Mouse (Mus musculus): ENCODE measurements at regions not wholly inside any gene's neighbourhood (a gene's known extent, or its start where the extent isn't known, plus 50 kb on each side); places are given as distances from the start of the nearest gene placed in this dataset.

GRCm38 (mm10) chr13:83112323-83112722 lies 391.5 kb upstream of the Mef2c start:
- no peak overlapping the region for H3K9ac ChIP-seq (ENCODE audit: low read depth, low read length)
- no peaks in the 10 kb centered on the region for H3K9me3 ChIP-seq (ENCODE audit: control insufficient read depth, low read length)
- WGBS, result 69% methylated on average over 1 of the region's 1 CpGs
- H3K4me2 ChIP-seq (ENCODE audit: low read length), result no peak overlapping the region
- H3K27me3 ChIP-seq (replicated peaks; ENCODE audit: control insufficient read depth, insufficient read depth, low read length), result no peaks in the 10 kb centered on the region
- no peak overlapping the region for H3K4me3 ChIP-seq (ENCODE audit: low read length)
- no peaks in the 10 kb centered on the region; the same call in 1 of the 2 replicates for H3K4me1 ChIP-seq (ENCODE audit: control insufficient read depth, insufficient read depth, low read depth, low read length)
- no peak overlapping the region for H3K27ac ChIP-seq (ENCODE audit: low read depth, low read length)
- no peaks in the 10 kb centered on the region for H3K36me3 ChIP-seq (ENCODE audit: control insufficient read depth, insufficient read depth, low read length)
- ATAC-seq, result no peak

- Histone ChIP-seq H3K4me1 (ENCODE audit: control insufficient read depth, insufficient read depth, low read depth, low read length) (no peaks in the 10 kb centered on the region; the same call in 1 of the 2 replicates), H3K4me3 (ENCODE audit: low read length) (no peak overlapping the region), H3K36me3 (ENCODE audit: control insufficient read depth, insufficient read depth, low read length) (no peaks in the 10 kb centered on the region), H3K9me3 (ENCODE audit: control insufficient read depth, low read length) (no peaks in the 10 kb centered on the region), H3K27me3 (replicated peaks; ENCODE audit: control insufficient read depth, insufficient read depth, low read length) (no peaks in the 10 kb centered on the region), H3K27ac (ENCODE audit: low read depth, low read length) (no peak overlapping the region), H3K9ac (ENCODE audit: low read depth, low read length) (no peak overlapping the region), H3K4me2 (ENCODE audit: low read length) (no peak overlapping the region)
- no peak for ATAC-seq
- WGBS, result 69% methylated on average over 5 of the region's 5 CpGs
Measured at GRCm38 (mm10) chr13:83112741-83113140, 391.1 kb upstream of the Mef2c start.

- H3K27me3 ChIP-seq (replicated peaks; ENCODE audit: control insufficient read depth, insufficient read depth, low read length), result no peaks in the 10 kb centered on the region
- no peak overlapping the region for H3K27ac ChIP-seq (ENCODE audit: low read depth, low read length)
- H3K4me2 ChIP-seq (ENCODE audit: low read length), result no peak overlapping the region
- no peaks in the 10 kb centered on the region for H3K36me3 ChIP-seq (ENCODE audit: control insufficient read depth, insufficient read depth, low read length)
- no peaks in the 10 kb centered on the region for H3K9me3 ChIP-seq (ENCODE audit: control insufficient read depth, low read length)
- ATAC-seq, result no peak
- no peak overlapping the region for H3K4me3 ChIP-seq (ENCODE audit: low read length)
- no peaks in the 10 kb centered on the region; the same call in 1 of the 2 replicates for H3K4me1 ChIP-seq (ENCODE audit: control insufficient read depth, insufficient read depth, low read depth, low read length)
- H3K9ac ChIP-seq (ENCODE audit: low read depth, low read length), result no peak overlapping the region
Measured at GRCm38 (mm10) chr13:83113808-83114207, 390.0 kb upstream of the Mef2c start.

GRCm38 (mm10) chr13:83114401-83114800 lies 389.4 kb upstream of the Mef2c start:
- H3K4me3 ChIP-seq (ENCODE audit: low read length), result no peak overlapping the region
- no peak overlapping the region for H3K9ac ChIP-seq (ENCODE audit: low read depth, low read length)
- no peak for ATAC-seq
- WGBS, result 91% methylated on average over 2 of the region's 2 CpGs
- no peaks in the 10 kb centered on the region for H3K9me3 ChIP-seq (ENCODE audit: control insufficient read depth, low read length)
- no peaks in the 10 kb centered on the region; the same call in 1 of the 2 replicates for H3K4me1 ChIP-seq (ENCODE audit: control insufficient read depth, insufficient read depth, low read depth, low read length)
- H3K4me2 ChIP-seq (ENCODE audit: low read length), result no peak overlapping the region
- no peaks in the 10 kb centered on the region for H3K27me3 ChIP-seq (replicated peaks; ENCODE audit: control insufficient read depth, insufficient read depth, low read length)
- no peak overlapping the region for H3K27ac ChIP-seq (ENCODE audit: low read depth, low read length)
- H3K36me3 ChIP-seq (ENCODE audit: control insufficient read depth, insufficient read depth, low read length), result no peaks in the 10 kb centered on the region

GRCm38 (mm10) chr13:83115691-83116090 lies 388.1 kb upstream of the Mef2c start:
- ATAC-seq, result no peak
- Histone ChIP-seq H3K4me2 (ENCODE audit: low read length) (no peak overlapping the region), H3K27me3 (replicated peaks; ENCODE audit: control insufficient read depth, insufficient read depth, low read length) (no peaks in the 10 kb centered on the region), H3K4me3 (ENCODE audit: low read length) (no peak overlapping the region), H3K4me1 (ENCODE audit: control insufficient read depth, insufficient read depth, low read depth, low read length) (no peaks in the 10 kb centered on the region; the same call in 1 of the 2 replicates), H3K9ac (ENCODE audit: low read depth, low read length) (no peak overlapping the region), H3K9me3 (ENCODE audit: control insufficient read depth, low read length) (no peaks in the 10 kb centered on the region), H3K27ac (ENCODE audit: low read depth, low read length) (no peak overlapping the region), H3K36me3 (ENCODE audit: control insufficient read depth, insufficient read depth, low read length) (no peaks in the 10 kb centered on the region)
- WGBS, result 90% methylated on average over 2 of the region's 2 CpGs

- peak; percentile 68 for ATAC-seq
- H3K27me3 ChIP-seq (replicated peaks; ENCODE audit: control insufficient read depth, insufficient read depth, low read length), result no peaks in the 10 kb centered on the region
- H3K9ac ChIP-seq (ENCODE audit: low read depth, low read length), result no peak overlapping the region
- 37% methylated on average over 4 of the region's 4 CpGs for WGBS
- H3K9me3 ChIP-seq (ENCODE audit: control insufficient read depth, low read length), result no peaks in the 10 kb centered on the region
- no peak overlapping the region for H3K27ac ChIP-seq (ENCODE audit: low read depth, low read length)
- no peak overlapping the region for H3K4me3 ChIP-seq (ENCODE audit: low read length)
- no peak overlapping the region for H3K4me2 ChIP-seq (ENCODE audit: low read length)
- H3K36me3 ChIP-seq (ENCODE audit: control insufficient read depth, insufficient read depth, low read length), result no peaks in the 10 kb centered on the region
- no peaks in the 10 kb centered on the region for H3K4me1 ChIP-seq (ENCODE audit: control insufficient read depth, insufficient read depth, low read depth, low read length)
Measured at GRCm38 (mm10) chr13:83120343-83120742, 383.5 kb upstream of the Mef2c start.

GRCm38 (mm10) chr13:83123596-83123995 lies 380.2 kb upstream of the Mef2c start:
- no peaks in the 10 kb centered on the region for H3K27me3 ChIP-seq (replicated peaks; ENCODE audit: control insufficient read depth, insufficient read depth, low read length)
- H3K4me1 ChIP-seq (ENCODE audit: control insufficient read depth, insufficient read depth, low read depth, low read length), result no peaks in the 10 kb centered on the region
- H3K36me3 ChIP-seq (ENCODE audit: control insufficient read depth, insufficient read depth, low read length), result no peaks in the 10 kb centered on the region
- no peak overlapping the region for H3K9ac ChIP-seq (ENCODE audit: low read depth, low read length)
- H3K4me2 ChIP-seq (ENCODE audit: low read length), result no peak overlapping the region
- H3K9me3 ChIP-seq (ENCODE audit: control insufficient read depth, low read length), result no peaks in the 10 kb centered on the region
- no peak for ATAC-seq
- no peak overlapping the region for H3K4me3 ChIP-seq (ENCODE audit: low read length)
- H3K27ac ChIP-seq (ENCODE audit: low read depth, low read length), result no peak overlapping the region

- no peak overlapping the region for H3K9ac ChIP-seq (ENCODE audit: low read depth, low read length)
- peak; percentile 70 for ATAC-seq
- no peaks in the 10 kb centered on the region for H3K27me3 ChIP-seq (replicated peaks; ENCODE audit: control insufficient read depth, insufficient read depth, low read length)
- no peak overlapping the region for H3K4me2 ChIP-seq (ENCODE audit: low read length)
- H3K9me3 ChIP-seq (ENCODE audit: control insufficient read depth, low read length), result no peaks in the 10 kb centered on the region
- H3K36me3 ChIP-seq (ENCODE audit: control insufficient read depth, insufficient read depth, low read length), result no peaks in the 10 kb centered on the region
- no peak overlapping the region for H3K4me3 ChIP-seq (ENCODE audit: low read length)
- WGBS, result 81% methylated on average over 2 of the region's 2 CpGs
- H3K4me1 ChIP-seq (ENCODE audit: control insufficient read depth, insufficient read depth, low read depth, low read length), result no peaks in the 10 kb centered on the region
- no peak overlapping the region for H3K27ac ChIP-seq (ENCODE audit: low read depth, low read length)
Measured at GRCm38 (mm10) chr13:83124651-83125050, 379.2 kb upstream of the Mef2c start.

- Histone ChIP-seq H3K27me3 (replicated peaks; ENCODE audit: control insufficient read depth, insufficient read depth, low read length) (no peaks in the 10 kb centered on the region), H3K4me2 (ENCODE audit: low read length) (no peak overlapping the region), H3K4me3 (ENCODE audit: low read length) (no peak overlapping the region), H3K9me3 (ENCODE audit: control insufficient read depth, low read length) (no peaks in the 10 kb centered on the region), H3K9ac (ENCODE audit: low read depth, low read length) (no peak overlapping the region), H3K4me1 (ENCODE audit: control insufficient read depth, insufficient read depth, low read depth, low read length) (peaks cover 3% of the 10 kb centered on the region), H3K36me3 (ENCODE audit: control insufficient read depth, insufficient read depth, low read length) (no peaks in the 10 kb centered on the region), H3K27ac (ENCODE audit: low read depth, low read length) (no peak overlapping the region)
- ATAC-seq, result no peak
- 93% methylated on average over 2 of the region's 2 CpGs for WGBS
Measured at GRCm38 (mm10) chr13:83126438-83126837, 377.4 kb upstream of the Mef2c start.
